Mouse (Mus musculus) small intestine, adult 2 months (tissue): Measurements from ENCODE around the gene Tgtp2. TPM values are rescaled to one million over a fixed set of nuclear protein-coding genes. Genes with fewer than 3 reads are reported as not detected.
"Not testable (repeated sequence)": the region's sequence is repeated elsewhere in the genome, so short reads cannot be mapped to it uniquely, and the experiment has no call there.

Source experiments
- H3K27ac ChIP-seq: fragments of 200-500 bp; 2 replicates; pipeline ENCODE4 v1.5.1; 2012; ENCODE audit warnings: low read depth, low read length, control low read depth, inconsistent platforms; ENCODE audit not compliant: insufficient read depth
- H3K27me3 ChIP-seq: fragments of 200-500 bp; 2 replicates; pipeline ENCODE4 v1.6.1; 2012; ENCODE audit warnings: mild to moderate bottlenecking, moderate library complexity, low read length, inconsistent platforms; ENCODE audit not compliant: control insufficient read depth, insufficient read depth
- H3K36me3 ChIP-seq: fragments of 200-500 bp; 2 replicates; pipeline ENCODE4 v1.6.1; 2012; ENCODE audit warnings: mild to moderate bottlenecking, low read length, control low read depth, inconsistent platforms; ENCODE audit not compliant: control insufficient read depth, insufficient read depth
- H3K4me1 ChIP-seq: fragments of 200-500 bp; 2 replicates; pipeline ENCODE4 v1.6.1; 2012; ENCODE audit warnings: low read length, inconsistent platforms, mixed read lengths; ENCODE audit not compliant: control insufficient read depth, insufficient read depth, insufficient read length
- H3K4me3 ChIP-seq: fragments of 200-500 bp; 2 replicates; pipeline ENCODE4 v1.5.1; 2012; ENCODE audit warnings: low read depth, mild to moderate bottlenecking, control low read depth, inconsistent platforms, low read length, moderate library complexity
- CTCF ChIP-seq: fragments of 200-500 bp; IDR thresholded peaks from 2 replicates; pipeline ENCODE4 v1.5.1; 2012; ENCODE audit warnings: low read depth, mild to moderate bottlenecking, control low read depth, inconsistent platforms, low read length, moderate library complexity, mixed read lengths; ENCODE audit not compliant: insufficient replicate concordance, insufficient read length; ENCODE audit errors: extremely low read depth
- POLR2A ChIP-seq: fragments of 200-500 bp; IDR thresholded peaks from 2 replicates; pipeline ENCODE4 v1.6.1; 2012; ENCODE audit warnings: low read depth, mild to moderate bottlenecking, control low read depth, inconsistent platforms, low read length, moderate library complexity
- WGBS: fragments of 180-500 bp; shearing (Covaris S2); methylation state at CpG from one replicate; pipeline ENCODE4 v1.1.7; 2018; 5-methylcytosine and 5-hydroxymethylcytosine counted together
- polyA plus RNA-seq: library from polyadenylated mRNA; depleted of rRNA; stranded (reverse); fragments of >200 nt; gene quantifications from 2 replicates; pipeline ENCODE4 v1.2.3, GENCODE M21; 2012; rRNA removed

Tgtp2 gene
- polyA plus RNA-seq, 1 experiment = 1.8 TPM

DNA sequence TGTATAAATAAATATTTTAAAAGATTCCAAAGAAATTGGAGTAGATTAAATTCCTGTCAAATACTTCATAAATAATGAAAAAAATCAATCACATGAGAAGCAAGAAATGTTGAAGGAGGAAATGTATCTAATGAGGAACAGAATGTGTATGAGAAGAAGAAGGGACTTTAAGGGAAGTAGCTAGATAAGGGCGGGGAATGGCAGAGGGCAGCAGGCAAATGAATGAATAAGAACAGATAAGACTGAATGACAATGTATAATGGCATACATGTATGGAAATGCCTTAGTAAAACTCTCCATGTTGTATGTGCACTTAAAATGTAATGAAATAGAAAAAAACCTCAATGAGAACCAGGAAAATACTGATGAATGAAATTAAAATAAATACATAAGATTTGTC lies 4.4 kb upstream of the Tgtp2 start:
- TF ChIP-seq POLR2A (no peak), CTCF (no peak)
- 78% methylated on average over 1 of the region's 1 CpGs for WGBS
- Histone ChIP-seq H3K4me3 (no peak overlapping the region), H3K4me1 (no peaks in the 10 kb centered on the region), H3K36me3 (no peaks in the 10 kb centered on the region), H3K27me3 (no peaks in the 10 kb centered on the region), H3K27ac (no peak overlapping the region)

DNA sequence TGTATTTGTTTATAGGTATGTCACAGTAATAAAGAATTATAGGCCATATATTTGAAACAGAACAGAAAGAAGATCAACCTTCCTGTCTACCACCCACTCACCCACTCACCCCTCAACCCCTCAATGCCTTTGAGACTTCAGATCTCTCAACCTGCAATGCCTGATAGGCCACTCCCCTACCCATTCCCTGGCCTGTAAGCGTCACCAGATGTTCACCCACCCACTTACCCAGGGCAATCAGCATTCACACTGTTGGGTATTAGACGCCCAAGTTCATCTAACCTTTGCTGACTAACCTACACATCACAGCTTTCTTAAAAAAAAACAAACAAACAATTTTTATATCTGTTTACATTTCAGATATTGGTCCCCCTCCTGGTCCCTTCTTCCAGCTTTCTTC lies 2.1 kb downstream of the Tgtp2 start:
- not testable (repeated sequence) for H3K4me1 ChIP-seq, H3K36me3 ChIP-seq, H3K27me3 ChIP-seq
- WGBS = 62% methylated on average over 2 of the region's 2 CpGs
- Histone ChIP-seq H3K4me3 (peak overlapping the region; percentile 40; the same call in 1 of the 2 replicates), H3K27ac (peak overlapping the region; percentile 29; the same call in 1 of the 2 replicates)

DNA sequence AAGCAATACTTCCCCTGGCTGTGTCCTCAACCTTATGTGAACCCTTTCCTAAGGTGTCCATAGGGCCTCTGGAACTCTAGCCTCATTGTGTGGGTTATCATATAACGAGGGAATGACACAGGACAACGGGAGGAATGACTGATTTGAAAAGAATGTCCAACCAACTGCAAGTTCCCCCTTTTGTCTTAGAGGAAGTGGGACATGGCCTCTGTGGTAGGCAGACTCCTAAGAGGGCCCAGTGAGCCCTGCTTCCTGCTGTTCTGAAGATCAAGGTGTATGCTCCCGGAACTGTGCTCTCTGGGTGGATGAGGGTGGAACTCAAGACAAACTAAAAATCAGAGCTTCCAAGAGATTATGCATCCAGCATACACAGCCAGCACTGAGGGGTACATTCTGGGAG lies 3.9 kb downstream of the Tgtp2 start:
- H3K27me3 ChIP-seq, H3K4me1 ChIP-seq, H3K27ac ChIP-seq, H3K36me3 ChIP-seq, H3K4me3 ChIP-seq: not testable (repeated sequence)
- 43% methylated on average over 2 of the region's 3 CpGs for WGBS

DNA sequence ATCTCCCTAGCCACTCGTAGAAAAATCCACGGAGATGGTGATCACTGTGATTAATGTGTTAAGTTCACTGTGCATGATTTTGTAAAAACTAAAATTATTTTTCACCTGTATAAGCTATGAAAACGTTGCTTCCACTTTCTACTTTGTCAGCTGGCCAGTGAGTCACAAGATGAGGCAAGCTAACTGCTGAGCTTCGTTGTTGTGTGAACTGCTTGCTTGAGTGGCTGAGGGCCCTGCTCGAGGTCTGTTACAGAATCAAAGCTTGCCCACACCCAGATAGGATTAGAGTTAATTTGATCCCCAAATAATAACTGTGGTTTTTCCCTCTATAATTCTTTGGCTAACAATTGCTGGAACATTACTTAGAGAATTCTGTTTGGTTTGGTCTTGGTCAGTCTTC lies 12.1 kb downstream of the Tgtp2 start:
- H3K4me1 ChIP-seq, H3K4me3 ChIP-seq, H3K36me3 ChIP-seq, H3K27me3 ChIP-seq, H3K27ac ChIP-seq: not testable (repeated sequence)
- WGBS = no CpG with 5 or more reads among the region's 5 CpGs

DNA sequence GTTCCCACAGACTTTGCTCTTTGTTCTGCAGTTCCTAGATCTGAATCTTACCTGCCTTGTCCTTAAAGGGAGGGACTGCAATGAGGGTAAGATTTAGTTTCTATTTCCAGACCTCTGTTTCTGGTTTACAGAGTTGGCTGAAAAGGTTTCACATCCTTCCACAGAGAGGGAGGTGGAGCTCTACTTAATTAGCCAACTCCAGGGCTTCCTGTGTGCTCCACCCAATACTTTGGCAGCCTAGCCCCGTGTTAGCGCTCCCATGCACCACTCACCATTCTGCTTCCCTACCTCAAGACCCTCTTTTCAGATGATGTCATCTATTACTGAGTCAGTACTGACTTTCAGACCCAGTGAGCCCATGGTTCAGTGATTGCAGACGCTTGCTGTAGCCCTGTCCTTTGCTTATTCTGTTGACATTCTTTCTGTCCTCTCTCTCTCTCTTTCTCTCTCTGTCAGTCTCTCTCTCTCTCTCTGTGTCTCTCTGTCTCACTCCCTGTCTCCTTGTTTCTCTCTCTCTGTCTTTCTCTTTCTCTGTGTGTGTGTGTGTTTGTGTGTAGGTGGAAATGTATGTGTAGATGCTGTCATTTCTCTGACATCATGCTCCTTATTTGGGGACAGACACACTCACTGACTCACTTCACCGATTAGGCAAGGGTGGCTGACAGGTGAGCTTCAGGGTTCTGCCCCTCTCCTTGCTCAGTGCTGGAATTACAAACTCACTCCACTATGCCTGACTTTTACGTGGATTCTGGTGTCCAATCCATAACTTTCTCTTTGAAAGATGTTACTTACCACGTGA lies 12.7 kb downstream of the Tgtp2 start, which contains the start of gene 9930111J21Rik2:
Gene 9930111J21Rik2, minus strand, starts transcription at position 150 of the 799 bp plus-strand sequence.
- H3K27me3 ChIP-seq, H3K36me3 ChIP-seq, H3K4me1 ChIP-seq, H3K4me3 ChIP-seq: not testable (repeated sequence)
- WGBS = 29% methylated on average over 1 of the region's 6 CpGs
- H3K27ac ChIP-seq = peak within 1 kb of the TSS; percentile 57; the same call in 1 of the 2 replicates

DNA sequence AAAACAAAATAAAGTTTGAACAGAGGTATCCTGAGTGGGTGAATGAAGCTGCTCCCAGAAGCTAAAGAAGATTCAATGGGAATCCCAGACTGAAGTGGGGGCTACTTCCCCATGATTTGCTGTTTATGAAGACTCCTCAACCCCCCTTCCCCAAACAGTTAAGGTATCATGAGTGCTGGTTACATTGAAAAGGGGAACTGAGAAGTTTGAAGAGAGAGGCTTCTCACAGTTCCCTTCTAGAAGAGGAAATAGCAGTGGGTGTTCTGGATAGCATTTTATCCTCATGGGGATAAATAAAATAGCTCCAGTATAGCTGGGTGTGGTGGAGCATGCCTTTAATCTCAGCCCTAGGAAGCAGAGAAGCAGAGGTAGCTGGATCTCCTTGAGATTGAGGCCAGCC lies 13.9 kb downstream of the Tgtp2 start:
- not testable (repeated sequence) for H3K36me3 ChIP-seq, H3K27ac ChIP-seq, H3K4me1 ChIP-seq, H3K4me3 ChIP-seq, H3K27me3 ChIP-seq

DNA sequence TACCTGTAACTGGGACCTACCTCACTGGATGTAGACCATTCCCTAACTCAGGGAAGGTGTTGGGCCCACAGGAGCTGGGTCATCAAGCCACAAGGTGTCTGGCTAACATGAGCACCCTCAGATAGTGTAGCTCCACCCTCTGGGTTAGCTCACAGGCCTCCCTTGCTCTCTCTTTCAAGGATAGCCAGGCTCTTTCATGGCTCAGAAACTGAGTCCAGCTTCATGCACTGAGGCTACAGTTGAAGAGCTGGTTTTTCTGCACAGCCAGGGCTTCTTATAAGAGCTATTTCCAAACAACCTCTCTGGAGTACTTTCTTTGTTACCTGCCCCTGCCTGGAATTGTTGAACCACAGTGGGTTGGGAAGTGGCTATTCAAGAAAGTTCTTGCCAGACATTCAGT lies 51.9 kb downstream of the Tgtp2 start:
- H3K27me3 ChIP-seq, H3K4me1 ChIP-seq, H3K4me3 ChIP-seq, H3K27ac ChIP-seq, H3K36me3 ChIP-seq: not testable (repeated sequence)

Other genes starting within 250 kb of the Tgtp2 start
- gene Trim41, start 246.9 kb downstream of the Tgtp2 start, polyA plus RNA-seq = 10.0 and 18.7 TPM in 2 replicates
- gene Trim7, start 238.1 kb downstream of the Tgtp2 start, polyA plus RNA-seq = 4.9 and 12.6 TPM in 2 replicates
- 3.3 and 3.9 TPM in 2 replicates for gene Gm12184, start 237.6 kb downstream of the Tgtp2 start, polyA plus RNA-seq
- gene Irgm1, start 192.5 kb downstream of the Tgtp2 start, polyA plus RNA-seq = 1.8 and 7.4 TPM in 2 replicates
- 0.38 and 3.1 TPM in 2 replicates for gene Gm5431, start 162.0 kb downstream of the Tgtp2 start, polyA plus RNA-seq
- 5.0 and 10.9 TPM in 2 replicates for gene Psme2b, start 118.0 kb downstream of the Tgtp2 start, polyA plus RNA-seq
- gene Olfr56, start 85.3 kb downstream of the Tgtp2 start, polyA plus RNA-seq = 0.03 and 0.47 TPM in 2 replicates
- gene 9930111J21Rik1, start 84.8 kb downstream of the Tgtp2 start, polyA plus RNA-seq = 0.94 and 1.3 TPM in 2 replicates
- gene Gm12185, start 72.0 kb downstream of the Tgtp2 start, polyA plus RNA-seq = 0.01 and 0.13 TPM in 2 replicates
- gene Tgtp1, start 70.0 kb downstream of the Tgtp2 start, polyA plus RNA-seq = 0.17 and 0.29 TPM in 2 replicates
- gene 9930111J21Rik2, start 13.0 kb downstream of the Tgtp2 start, polyA plus RNA-seq = 0.48 and 0.85 TPM in 2 replicates
- gene Ifi47, start 12.4 kb upstream of the Tgtp2 start, polyA plus RNA-seq = 2.7 and 8.7 TPM in 2 replicates
- gene Olfr1396, start 50.7 kb upstream of the Tgtp2 start, polyA plus RNA-seq = 0.13 TPM in 1 of 2 replicates, not detected in the other
- gene Olfr1395, start 78.1 kb upstream of the Tgtp2 start, polyA plus RNA-seq = not detected in 2 replicates
- not detected in 2 replicates for gene Olfr1394, start 90.2 kb upstream of the Tgtp2 start, polyA plus RNA-seq
- gene Btnl9, start 123.0 kb upstream of the Tgtp2 start, polyA plus RNA-seq = 0.53 and 1.2 TPM in 2 replicates
- 0.38 and 0.42 TPM in 2 replicates for gene Zfp62, start 139.1 kb upstream of the Tgtp2 start, polyA plus RNA-seq
- 97.4 and 231 TPM in 2 replicates for gene Mgat1, start 180.0 kb upstream of the Tgtp2 start, polyA plus RNA-seq
- 0.10 and 0.42 TPM in 2 replicates for gene Olfr1393, start 214.1 kb upstream of the Tgtp2 start, polyA plus RNA-seq
- gene Olfr1392, start 221.1 kb upstream of the Tgtp2 start, polyA plus RNA-seq = 0.11 and 0.13 TPM in 2 replicates
- gene Olfr10, start 240.5 kb upstream of the Tgtp2 start, polyA plus RNA-seq = not detected in 2 replicates